18 mouse cellular contexts compared by ENCODE assay signal in the genomic region with DNA sequence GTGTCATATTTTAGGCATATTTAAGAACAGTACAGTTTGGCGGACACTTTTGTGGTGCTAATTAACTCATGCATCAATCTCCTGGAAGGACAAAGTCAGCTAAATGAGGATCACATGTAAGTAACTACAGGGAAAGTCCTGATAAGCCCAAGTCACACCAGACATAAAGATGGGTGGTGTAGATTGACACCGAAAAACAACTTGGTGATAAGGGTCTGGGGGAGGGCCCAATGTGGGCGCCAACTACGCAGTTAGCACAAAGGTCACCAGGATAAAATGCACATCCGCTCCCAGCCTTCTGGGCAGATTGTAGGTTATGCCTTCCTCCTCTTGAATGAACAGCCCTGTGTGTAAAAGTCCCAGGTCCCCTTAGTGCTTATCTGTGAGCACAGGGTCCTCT.
"Had no signal": no experiment of that assay in that cellular context is flagged by ENCODE, and none has a peak within 500 bp of the region (broad histone marks: within the 10 kb centered on the region; RNA-seq: fewer than 3 reads in every experiment).

No protein-coding gene starts in this region.

- H3K4me1 ChIP-seq: liver, embryonic 15.5 days; midbrain, embryonic 12.5 days; neural tube, embryonic 12.5 days had no signal

- DNase-seq: liver, postnatal 0 days; lung, adult 2 months; lung, postnatal 14 days; lung, postnatal 36 days; midbrain, embryonic 14.5 days; right cerebral cortex, postnatal 25 days; right cerebral cortex, postnatal 4 days; spleen, adult 18-20 months; thymus, adult 2 months; thymus, postnatal 25 days; thymus, postnatal 4 days had no signal

- H3K36me3 ChIP-seq: liver, embryonic 15.5 days; lung, embryonic 15.5 days; midbrain, embryonic 12.5 days; neural tube, embryonic 12.5 days had no signal

- H3K9me3 ChIP-seq: liver, embryonic 15.5 days; lung, embryonic 15.5 days; megakaryocyte, embryonic 14.5 days; midbrain, embryonic 12.5 days; neural tube, embryonic 12.5 days had no signal

- H3K27ac ChIP-seq: liver, embryonic 15.5 days; lung, embryonic 15.5 days; macrophage; midbrain, embryonic 12.5 days; neural tube, embryonic 12.5 days had no signal

- H3K27me3 ChIP-seq: liver, embryonic 15.5 days; lung, embryonic 15.5 days; megakaryocyte, embryonic 14.5 days; midbrain, embryonic 12.5 days; neural tube, embryonic 12.5 days had no signal

- H3K9ac ChIP-seq: liver, embryonic 15.5 days; liver, postnatal 0 days; lung, embryonic 15.5 days; midbrain, embryonic 12.5 days; neural tube, embryonic 12.5 days had no signal

- H3K4me2 ChIP-seq: liver, embryonic 15.5 days; lung, embryonic 15.5 days; midbrain, embryonic 12.5 days; neural tube, embryonic 12.5 days had no signal

- H3K4me3 ChIP-seq: liver, embryonic 15.5 days; lung, embryonic 15.5 days; megakaryocyte, embryonic 14.5 days; midbrain, embryonic 12.5 days; neural tube, embryonic 12.5 days had no signal

- ATAC-seq: liver, postnatal 0 days; lung, postnatal 0 days had no signal
